Mouse (Mus musculus) megakaryocyte-erythroid progenitor cell, adult 5-6 weeks (primary cell): Measurements from ENCODE around the gene Fga. TPM values are rescaled to one million over a fixed set of nuclear protein-coding genes. Genes with fewer than 3 reads are reported as not detected.
A peak's percentile ranks its signal among the peaks of the same experiment; 100 is the strongest.

ENCODE experiments used
- ATAC-seq: replicated peaks from 2 replicates; pipeline ENCODE4 v1.8.0; 2016; ENCODE audit warnings: mild to moderate bottlenecking, inconsistent platforms; ENCODE audit not compliant: severe bottlenecking, poor library complexity, low FRiP score, low TSS enrichment
- total RNA-seq, 2 experiments: library from RNA; stranded (forward) in 1 of 2; stranded (reverse) in 1 of 2; fragments of 200-1000, 215-1000 nt in 1 of 2; fragments of >200 nt in 1 of 2; fragmentation: Nextera tagmentation in 1 of 2; gene quantifications; 2 replicates each; pipeline ENCODE4 v1.2.3; 2014 to 2017

Gene Fga
- total RNA-seq, 2 experiments from 2014 or later: not detected

GRCm38 (mm10) chr3:83070231-83070630 is 44.4 kb downstream of the Fga start:
- no peak for ATAC-seq

- no peak for ATAC-seq
Measured at GRCm38 (mm10) chr3:83076563-83076962, 50.7 kb downstream of the Fga start.

GRCm38 (mm10) chr3:83080567-83081055 is 54.7 kb downstream of the Fga start:
- peak; percentile 95 for ATAC-seq

Other genes with a start within 250 kb of the Fga start
- gene Rbm46, start 149.6 kb upstream of the Fga start, total RNA-seq (2014; fragmentation: Nextera tagmentation): not detected in 2 replicates
- not detected in 2 replicates for gene Rbm46, start 149.6 kb upstream of the Fga start, total RNA-seq (2017)
- not detected in 2 replicates for gene Lrat, start 122.1 kb upstream of the Fga start, total RNA-seq (2014; fragmentation: Nextera tagmentation)
- gene Lrat, start 122.1 kb upstream of the Fga start, total RNA-seq (2017): not detected in 2 replicates
- gene Fgg, start 18.4 kb upstream of the Fga start, total RNA-seq (2014; fragmentation: Nextera tagmentation): not detected in 2 replicates
- not detected in 2 replicates for gene Fgg, start 18.4 kb upstream of the Fga start, total RNA-seq (2017)
- gene Fgb, start 23.8 kb downstream of the Fga start, total RNA-seq (2014; fragmentation: Nextera tagmentation): not detected in 2 replicates
- not detected in 2 replicates for gene Fgb, start 23.8 kb downstream of the Fga start, total RNA-seq (2017)
- 66.7 and 68.1 TPM in 2 replicates for gene Plrg1, start 29.4 kb downstream of the Fga start, total RNA-seq (2014; fragmentation: Nextera tagmentation)
- gene Plrg1, start 29.4 kb downstream of the Fga start, total RNA-seq (2017): 85.2 and 117 TPM in 2 replicates
- gene Dchs2, start 101.9 kb downstream of the Fga start, total RNA-seq (2014; fragmentation: Nextera tagmentation): not detected in 2 replicates
- not detected in 2 replicates for gene Dchs2, start 101.9 kb downstream of the Fga start, total RNA-seq (2017)